Mouse (Mus musculus) lung, postnatal 10 days (tissue): ENCODE data around the gene Uqcc1.
"Not testable (repeated sequence)": the region's sequence is repeated elsewhere in the genome, so short reads cannot be mapped to it uniquely, and the experiment has no call there.

Experiments
- DNase-seq: peaks from one replicate; pipeline ENCODE4 v3.0.0; 2021

Uqcc1 gene

GRCm38 (mm10) chr2:155928711-155929345 is 1.3 kb downstream of the Uqcc1 start:
- DNase-seq = no peak

- not testable (repeated sequence) for DNase-seq
These were observed 4.9 kb downstream of the Uqcc1 start for GRCm38 (mm10) chr2:155925213-155925612.

GRCm38 (mm10) chr2:155923143-155923542 is 7.0 kb downstream of the Uqcc1 start:
- no peak for DNase-seq

- no peak for DNase-seq
These were observed 15.4 kb downstream of the Uqcc1 start for GRCm38 (mm10) chr2:155914684-155915083.

- DNase-seq = no peak
These were observed 26.5 kb downstream of the Uqcc1 start for GRCm38 (mm10) chr2:155903632-155904008.

GRCm38 (mm10) chr2:155902989-155903631 is 27.0 kb downstream of the Uqcc1 start:
- DNase-seq = no peak

- DNase-seq = peak; percentile 50
These were observed 34.9 kb downstream of the Uqcc1 start for GRCm38 (mm10) chr2:155895046-155895735.

GRCm38 (mm10) chr2:155894307-155895045 is 35.6 kb downstream of the Uqcc1 start:
- DNase-seq = no peak

- no peak for DNase-seq
These were observed 43.3 kb downstream of the Uqcc1 start for GRCm38 (mm10) chr2:155886776-155887175.

- no peak for DNase-seq
These were observed 44.8 kb downstream of the Uqcc1 start for GRCm38 (mm10) chr2:155885271-155885697.

- DNase-seq = no peak
These were observed 48.0 kb downstream of the Uqcc1 start for GRCm38 (mm10) chr2:155882087-155882486.

- DNase-seq = no peak
These were observed 50.9 kb downstream of the Uqcc1 start for GRCm38 (mm10) chr2:155878964-155879876.

- no peak for DNase-seq
These were observed 56.5 kb downstream of the Uqcc1 start for GRCm38 (mm10) chr2:155873636-155874035.

- DNase-seq = peak; percentile 37
These were observed 57.1 kb downstream of the Uqcc1 start for GRCm38 (mm10) chr2:155872930-155873507.

- no peak for DNase-seq
These were observed 57.6 kb downstream of the Uqcc1 start for GRCm38 (mm10) chr2:155872486-155872885.

GRCm38 (mm10) chr2:155869772-155870171 is 60.3 kb downstream of the Uqcc1 start:
- DNase-seq = no peak

GRCm38 (mm10) chr2:155868320-155868719 is 61.8 kb downstream of the Uqcc1 start:
- no peak for DNase-seq

GRCm38 (mm10) chr2:155863301-155863867 is 66.7 kb downstream of the Uqcc1 start:
- no peak for DNase-seq

- peak; percentile 55 for DNase-seq
These were observed 67.4 kb downstream of the Uqcc1 start for GRCm38 (mm10) chr2:155862573-155863300.

- DNase-seq = no peak
These were observed 68.5 kb downstream of the Uqcc1 start for GRCm38 (mm10) chr2:155861581-155861980.

- DNase-seq = no peak
These were observed 70.0 kb downstream of the Uqcc1 start for GRCm38 (mm10) chr2:155860102-155860501.
